Mouse (Mus musculus): ENCODE data around the gene Ksr2. TPM values are rescaled to one million over a fixed set of nuclear protein-coding genes. Genes with fewer than 3 reads are reported as not detected.

Ksr2 gene
- total RNA-seq, 2 experiments from 2014 or later = 10.6 to 11.1 TPM

- DNase-seq (ENCODE audit: low spot score in 2 of 2) = no peak
These were observed 107.9 kb downstream of the Ksr2 start for GRCm38 (mm10) chr5:117521701-117522100.

- no peak for DNase-seq (ENCODE audit: low spot score in 2 of 2)
These were observed 108.7 kb downstream of the Ksr2 start for GRCm38 (mm10) chr5:117522471-117522870.

- DNase-seq (ENCODE audit: low spot score in 2 of 2) = no peak
These were observed 109.2 kb downstream of the Ksr2 start for GRCm38 (mm10) chr5:117523010-117523409.

- DNase-seq (ENCODE audit: low spot score in 2 of 2) = no peak
These were observed 117.2 kb downstream of the Ksr2 start for GRCm38 (mm10) chr5:117530991-117531390.

- no peak for DNase-seq (ENCODE audit: low spot score in 2 of 2)
These were observed 125.4 kb downstream of the Ksr2 start for GRCm38 (mm10) chr5:117539221-117539620.

- no peak for DNase-seq (ENCODE audit: low spot score in 2 of 2)
These were observed 127.9 kb downstream of the Ksr2 start for GRCm38 (mm10) chr5:117541654-117542053.

- DNase-seq (ENCODE audit: low spot score in 2 of 2) = no peak
These were observed 133.0 kb downstream of the Ksr2 start for GRCm38 (mm10) chr5:117546694-117547268.

- DNase-seq (ENCODE audit: low spot score in 2 of 2) = no peak
These were observed 137.2 kb downstream of the Ksr2 start for GRCm38 (mm10) chr5:117550992-117551391.

- no peak for DNase-seq (ENCODE audit: low spot score in 2 of 2)
These were observed 138.3 kb downstream of the Ksr2 start for GRCm38 (mm10) chr5:117552096-117552495.

GRCm38 (mm10) chr5:117554505-117554904 is 140.7 kb downstream of the Ksr2 start:
- DNase-seq (ENCODE audit: low spot score in 2 of 2) = no peak

GRCm38 (mm10) chr5:117556570-117556969 is 142.8 kb downstream of the Ksr2 start:
- no peak for DNase-seq (ENCODE audit: low spot score in 2 of 2)

GRCm38 (mm10) chr5:117561080-117561479 is 147.3 kb downstream of the Ksr2 start:
- no peak for DNase-seq (ENCODE audit: low spot score in 2 of 2)

- no peak for DNase-seq (ENCODE audit: low spot score in 2 of 2)
These were observed 152.4 kb downstream of the Ksr2 start for GRCm38 (mm10) chr5:117566051-117566665.

- no peak for DNase-seq (ENCODE audit: low spot score in 2 of 2)
These were observed 155.5 kb downstream of the Ksr2 start for GRCm38 (mm10) chr5:117569190-117569795.

GRCm38 (mm10) chr5:117572428-117572827 is 158.6 kb downstream of the Ksr2 start:
- no peak for DNase-seq (ENCODE audit: low spot score in 2 of 2)

GRCm38 (mm10) chr5:117574894-117575293 is 161.1 kb downstream of the Ksr2 start:
- no peak for DNase-seq (ENCODE audit: low spot score in 2 of 2)

- DNase-seq (ENCODE audit: low spot score in 2 of 2) = no peak
These were observed 163.8 kb downstream of the Ksr2 start for GRCm38 (mm10) chr5:117577598-117577997.

GRCm38 (mm10) chr5:117581711-117582110 is 167.9 kb downstream of the Ksr2 start:
- DNase-seq (ENCODE audit: low spot score in 2 of 2) = no peak

- DNase-seq (ENCODE audit: low spot score in 2 of 2) = no peak
These were observed 170.6 kb downstream of the Ksr2 start for GRCm38 (mm10) chr5:117584428-117584827.

- no peak for DNase-seq (ENCODE audit: low spot score in 2 of 2)
These were observed 175.5 kb downstream of the Ksr2 start for GRCm38 (mm10) chr5:117589266-117589665.

- no peak for DNase-seq (ENCODE audit: low spot score in 2 of 2)
These were observed 179.5 kb downstream of the Ksr2 start for GRCm38 (mm10) chr5:117593273-117593672.

- no peak for DNase-seq (ENCODE audit: low spot score in 2 of 2)
These were observed 183.0 kb downstream of the Ksr2 start for GRCm38 (mm10) chr5:117596803-117597202.

GRCm38 (mm10) chr5:117602026-117602425 is 188.2 kb downstream of the Ksr2 start:
- no peak for DNase-seq (ENCODE audit: low spot score in 2 of 2)
